Mouse (Mus musculus) thymus, adult 2 months (tissue): ENCODE data around the gene Vmn1r218.

ENCODE experiments used
- CTCF ChIP-seq: fragments of 200-500 bp; IDR thresholded peaks from 2 replicates; pipeline ENCODE4 v1.5.1; 2012; ENCODE audit warnings: mild to moderate bottlenecking, control low read depth, low read length, moderate library complexity, borderline replicate concordance; ENCODE audit not compliant: control insufficient read depth, poor library complexity, insufficient read depth; ENCODE audit errors: extremely low read depth
- POLR2A ChIP-seq: fragments of 200-500 bp; IDR thresholded peaks from 2 replicates; pipeline ENCODE4 v1.6.1; 2012; ENCODE audit warnings: mild to moderate bottlenecking, low read length, control low read depth, moderate library complexity; ENCODE audit not compliant: control insufficient read depth, poor library complexity, insufficient read depth; ENCODE audit errors: extremely low read depth

- no peak for TF ChIP-seq CTCF
- TF ChIP-seq POLR2A, result no peak
Observed at GRCm38 (mm10) chr13:23133099-23133498, at the start of gene Vmn1r218.
